In the genomic region with DNA sequence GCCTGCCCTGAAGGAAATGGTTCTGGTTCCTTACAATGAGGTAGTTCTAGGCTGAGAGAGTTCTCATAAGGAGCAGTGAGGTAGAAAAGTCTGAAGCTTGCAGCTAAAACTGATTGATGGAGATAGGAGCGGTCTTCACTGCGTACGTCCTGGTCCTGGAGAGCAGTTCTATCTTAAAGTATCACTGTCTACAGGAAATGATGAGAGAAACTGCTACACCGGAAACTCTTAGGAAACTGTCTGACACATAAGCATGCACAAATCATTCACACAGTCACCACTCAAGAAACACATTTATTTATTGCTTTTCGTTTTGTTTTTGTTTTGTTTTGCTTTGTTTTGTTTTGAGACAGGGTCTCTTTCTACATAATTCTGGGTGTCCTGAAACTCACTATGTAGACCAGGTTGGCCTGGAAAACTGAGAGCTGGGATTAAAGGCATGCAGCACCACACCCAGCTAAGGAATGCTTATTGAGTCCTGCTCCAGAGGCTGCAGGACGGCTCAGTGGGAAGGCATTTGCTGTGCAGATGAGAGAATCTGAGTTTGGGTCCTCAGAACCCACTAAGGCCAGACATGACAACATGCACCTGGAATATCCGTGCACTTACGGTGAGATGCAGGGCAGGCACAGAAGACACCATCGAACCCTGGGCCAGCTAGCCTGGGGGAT, we compare ENCODE assay signal across 24 mouse cellular contexts. TPM values are rescaled to one million over a fixed set of nuclear protein-coding genes. Genes with fewer than 3 reads are reported as not detected.
DNase-seq lines count a peak whose midpoint lies in the region; ATAC-seq and TF ChIP-seq lines count a peak whose summit lies in the region.
"Had no signal": no experiment of that assay in that cellular context is flagged by ENCODE, and none has a peak within 500 bp of the region (broad histone marks: within the 10 kb centered on the region; RNA-seq: fewer than 3 reads in every experiment).

No protein-coding gene starts in this region.

- 0 out of 2 replicates have a peak, but pooled peaks have one; percentile 12 for TF ChIP-seq EP300 in ES-Bruce4 (IDR thresholded peaks at IDR 0.05; ENCODE audit: insufficient read depth, low read depth, low read length)
- TF ChIP-seq EP300 in liver, postnatal 0 days (IDR thresholded peaks at IDR 0.05; ENCODE audit: low read depth): no peak

- H3K4me1 ChIP-seq in kidney, postnatal 0 days (replicated peaks; ENCODE audit: insufficient read depth, low read length): no peaks in the 10 kb centered on the region
- no peaks in the 10 kb centered on the region for H3K4me1 ChIP-seq in kidney, embryonic 14.5 days (ENCODE audit: control insufficient read depth, insufficient read depth, low read length)
- peaks cover 3% of the 10 kb centered on the region for H3K4me1 ChIP-seq in ES-Bruce4 (ENCODE audit: control insufficient read depth, insufficient read depth, low read length)
- H3K4me1 ChIP-seq in forebrain, embryonic 10.5 days: no peaks in the 10 kb centered on the region
- no peaks in the 10 kb centered on the region for H3K4me1 ChIP-seq in liver, postnatal 0 days (ENCODE audit: insufficient read depth)
- H3K4me1 ChIP-seq: forebrain, embryonic 12.5 days; limb, embryonic 12.5 days; midbrain, embryonic 12.5 days had no signal

- no peaks in the 10 kb centered on the region for H3K27me3 ChIP-seq in kidney, postnatal 0 days (ENCODE audit: insufficient read depth, low read length)
- H3K27me3 ChIP-seq in kidney, embryonic 14.5 days (ENCODE audit: control insufficient read depth, insufficient read depth, low read length): no peaks in the 10 kb centered on the region
- H3K27me3 ChIP-seq in ES-Bruce4 (ENCODE audit: control insufficient read depth, insufficient read depth, low read length, poor library complexity, severe bottlenecking): no peaks in the 10 kb centered on the region
- H3K27me3 ChIP-seq in forebrain, embryonic 10.5 days (ENCODE audit: poor library complexity, severe bottlenecking): no peaks in the 10 kb centered on the region
- no peaks in the 10 kb centered on the region for H3K27me3 ChIP-seq in liver, postnatal 0 days (ENCODE audit: insufficient read depth, low read length)
- H3K27me3 ChIP-seq: forebrain, embryonic 12.5 days; heart, embryonic 12.5 days; limb, embryonic 12.5 days; midbrain, embryonic 12.5 days had no signal

- WGBS in kidney, postnatal 0 days: 64% methylated on average over 9 of the region's 9 CpGs
- 68% methylated on average over 9 of the region's 9 CpGs for WGBS in kidney, embryonic 14.5 days
- 92% methylated on average over 9 of the region's 9 CpGs for WGBS in forebrain, embryonic 10.5 days
- 53% methylated on average over 9 of the region's 9 CpGs for WGBS in liver, postnatal 0 days (ENCODE audit: insufficient replicate concordance)

- H3K9ac ChIP-seq in kidney, postnatal 0 days (ENCODE audit: low read depth, low read length): no peak overlapping the region
- no peak overlapping the region for H3K9ac ChIP-seq in kidney, embryonic 14.5 days (ENCODE audit: low read depth, low read length)
- no peak overlapping the region for H3K9ac ChIP-seq in ES-Bruce4 (ENCODE audit: low read depth, poor library complexity, severe bottlenecking)
- no peak overlapping the region for H3K9ac ChIP-seq in liver, postnatal 0 days (replicated peaks)
- H3K9ac ChIP-seq: forebrain, embryonic 12.5 days; heart, embryonic 12.5 days; limb, embryonic 12.5 days; midbrain, embryonic 12.5 days had no signal

- DNase-seq in kidney, postnatal 0 days (ENCODE audit: low spot score): peak; percentile 39
- peak; percentile 6 for DNase-seq in induced T-regulatory cell, adult 2 months (ENCODE audit: low read depth)
- DNase-seq in forebrain, embryonic 10.5 days (ENCODE audit: extremely low spot score, low spot score): no peak
- DNase-seq in liver, postnatal 0 days: no peak
- DNase-seq in embryo, embryonic 9.5 days (ENCODE audit: extremely low spot score): no peak
- DNase-seq: adrenal gland, postnatal 36 days; cerebellum, adult 11 months; cerebellum, adult 9-11 months; gastrocnemius, adult 2 months; heart, adult 18-20 months; kidney, adult 11 months; kidney, postnatal 25 days; layer of hippocampus, postnatal 36 days; lung, adult 18-20 months; right cerebral cortex, postnatal 14 days; spleen, adult 18-20 months had no signal

- H3K27ac ChIP-seq in kidney, postnatal 0 days: no peak overlapping the region
- no peak overlapping the region for H3K27ac ChIP-seq in kidney, embryonic 14.5 days (ENCODE audit: low read depth, low read length)
- peak overlapping the region; percentile 66 for H3K27ac ChIP-seq in ES-Bruce4 (ENCODE audit: insufficient read depth, low read length)
- no peak overlapping the region for H3K27ac ChIP-seq in forebrain, embryonic 10.5 days
- H3K27ac ChIP-seq in liver, postnatal 0 days (ENCODE audit: low read depth): no peak overlapping the region
- H3K27ac ChIP-seq: forebrain, embryonic 12.5 days; gastrocnemius, adult 2 months; limb, embryonic 12.5 days; midbrain, embryonic 12.5 days had no signal

- H3K4me3 ChIP-seq in kidney, postnatal 0 days (replicated peaks; ENCODE audit: low read depth, low read length): no peak overlapping the region
- no peak overlapping the region for H3K4me3 ChIP-seq in kidney, embryonic 14.5 days (ENCODE audit: low read length)
- no peak overlapping the region for H3K4me3 ChIP-seq in ES-Bruce4 (ENCODE audit: low read depth, low read length)
- no peak overlapping the region for H3K4me3 ChIP-seq in forebrain, embryonic 10.5 days
- no peak overlapping the region for H3K4me3 ChIP-seq in liver, postnatal 0 days (ENCODE audit: low read depth, low read length)
- H3K4me3 ChIP-seq: forebrain, embryonic 12.5 days; gastrocnemius, adult 2 months; heart, embryonic 12.5 days; limb, embryonic 12.5 days; midbrain, embryonic 12.5 days had no signal

- H3K9me3 ChIP-seq in kidney, postnatal 0 days (replicated peaks; ENCODE audit: low read length): no peaks in the 10 kb centered on the region
- no peaks in the 10 kb centered on the region for H3K9me3 ChIP-seq in kidney, embryonic 14.5 days (ENCODE audit: control insufficient read depth, low read length)
- no peaks in the 10 kb centered on the region for H3K9me3 ChIP-seq in ES-Bruce4 (replicated peaks; ENCODE audit: control insufficient read depth, insufficient read depth, low read length, poor library complexity, severe bottlenecking)
- H3K9me3 ChIP-seq in forebrain, embryonic 10.5 days: no peaks in the 10 kb centered on the region
- no peaks in the 10 kb centered on the region for H3K9me3 ChIP-seq in liver, postnatal 0 days (ENCODE audit: low read length)
- H3K9me3 ChIP-seq: forebrain, embryonic 12.5 days; heart, embryonic 12.5 days; limb, embryonic 12.5 days; midbrain, embryonic 12.5 days had no signal

- no peak for TF ChIP-seq POLR2A in ES-Bruce4 (IDR thresholded peaks at IDR 0.05; ENCODE audit: insufficient read depth, low read length)

- H3K36me3 ChIP-seq in kidney, postnatal 0 days (ENCODE audit: insufficient read depth, low read length): no peaks in the 10 kb centered on the region
- no peaks in the 10 kb centered on the region for H3K36me3 ChIP-seq in kidney, embryonic 14.5 days (ENCODE audit: control insufficient read depth, insufficient read depth, low read length)
- no peaks in the 10 kb centered on the region for H3K36me3 ChIP-seq in ES-Bruce4 (ENCODE audit: control insufficient read depth, insufficient read depth, low read length, poor library complexity, severe bottlenecking)
- H3K36me3 ChIP-seq in forebrain, embryonic 10.5 days (replicated peaks): no peaks in the 10 kb centered on the region
- H3K36me3 ChIP-seq in liver, postnatal 0 days (replicated peaks; ENCODE audit: insufficient read depth, low read length): no peaks in the 10 kb centered on the region
- H3K36me3 ChIP-seq: forebrain, embryonic 12.5 days; heart, embryonic 12.5 days; limb, embryonic 12.5 days; midbrain, embryonic 12.5 days had no signal

- no peak overlapping the region for H3K4me2 ChIP-seq in kidney, postnatal 0 days (ENCODE audit: low read length)
- no peak overlapping the region for H3K4me2 ChIP-seq in kidney, embryonic 14.5 days (replicated peaks; ENCODE audit: low read depth, low read length)
- H3K4me2 ChIP-seq in liver, postnatal 0 days (ENCODE audit: low read depth, low read length): no peak overlapping the region
- H3K4me2 ChIP-seq: forebrain, embryonic 12.5 days; heart, embryonic 12.5 days; limb, embryonic 12.5 days; liver, embryonic 11.5 days; midbrain, embryonic 12.5 days had no signal

- ATAC-seq in kidney, postnatal 0 days (replicated peaks; ENCODE audit: low FRiP score, low read depth): no peak
- ATAC-seq in kidney, embryonic 14.5 days (ENCODE audit: low FRiP score, low TSS enrichment): no peak
- ATAC-seq in activated CD4-positive, CD25-positive, alpha-beta regulatory T cell, adult 4 months: peak; percentile 23
- no peak for ATAC-seq in liver, postnatal 0 days

- no peak for TF ChIP-seq CTCF in kidney, postnatal 0 days (IDR thresholded peaks at IDR 0.05; ENCODE audit: low read depth)
- no peak for TF ChIP-seq CTCF in ES-Bruce4 (IDR thresholded peaks at IDR 0.05; ENCODE audit: low read depth, low read length)
- TF ChIP-seq CTCF in liver, postnatal 0 days (IDR thresholded peaks at IDR 0.05; ENCODE audit: low read depth): no peak

RNA-seq across cellular contexts. Expression of a gene that starts 55.4 kb away (rescaled TPM):
- 160 and 169 TPM in 2 replicates for polyA plus RNA-seq in kidney, postnatal 0 days (2015; fragmentation: Nextera tagmentation; extraction: Ambion mirVana)
- 150 and 183 TPM in 2 replicates for polyA plus RNA-seq in kidney, embryonic 14.5 days (2014; fragmentation: Nextera tagmentation; extraction: Ambion mirVana)
- polyA plus RNA-seq in ES-Bruce4 (2011; ENCODE audit: insufficient read depth, insufficient read length, low read depth, missing spikeins): 164 and 189 TPM in 2 replicates
- 100 to 1,000 TPM; 117 to 186 TPM for polyA plus RNA-seq in activated CD4-positive, CD25-positive, alpha-beta regulatory T cell, adult 4 months (2017; shearing (Covaris generic))
- polyA plus RNA-seq in forebrain, embryonic 10.5 days (2016; fragmentation: Nextera tagmentation; extraction: Ambion mirVana): 154 and 157 TPM in 2 replicates
- polyA plus RNA-seq in liver, postnatal 0 days (2015; fragmentation: Nextera tagmentation; extraction: Ambion mirVana): 40.5 and 43.2 TPM in 2 replicates

Comparison
In these comparisons a context has a peak if more than half of its experiments do, and no peak if none do; other contexts are left out.
1. DNase-seq: peak in kidney, postnatal 0 days (single experiment) and induced T-regulatory cell, adult 2 months (single experiment); none in forebrain, embryonic 10.5 days (single experiment), liver, postnatal 0 days (single experiment) and embryo, embryonic 9.5 days (single experiment).